Mouse (Mus musculus): ENCODE data around the gene Smarcd3.

The Smarcd3 gene

DNA sequence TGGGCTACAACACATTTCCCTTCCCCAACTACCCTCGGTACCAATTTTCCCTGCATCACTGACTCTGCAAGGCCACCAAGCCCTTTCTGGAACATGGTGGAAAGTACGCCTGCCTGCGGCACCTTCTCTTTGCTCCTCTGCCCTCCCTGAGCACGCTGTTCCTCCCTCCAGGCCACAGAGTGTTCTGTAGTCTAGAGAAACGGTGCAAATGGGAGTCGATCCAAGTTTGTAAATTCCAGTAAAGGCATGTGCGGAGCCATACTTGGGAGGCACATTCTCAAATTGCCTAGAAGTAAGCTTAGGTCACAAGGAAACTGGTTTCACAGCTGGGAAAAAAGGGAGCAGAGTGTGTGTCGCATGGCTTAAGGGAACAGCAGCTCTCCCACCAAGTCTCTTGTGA lies 4.1 kb downstream of the Smarcd3 start:
- no peak for DNase-seq (ENCODE audit: low read depth)

DNA sequence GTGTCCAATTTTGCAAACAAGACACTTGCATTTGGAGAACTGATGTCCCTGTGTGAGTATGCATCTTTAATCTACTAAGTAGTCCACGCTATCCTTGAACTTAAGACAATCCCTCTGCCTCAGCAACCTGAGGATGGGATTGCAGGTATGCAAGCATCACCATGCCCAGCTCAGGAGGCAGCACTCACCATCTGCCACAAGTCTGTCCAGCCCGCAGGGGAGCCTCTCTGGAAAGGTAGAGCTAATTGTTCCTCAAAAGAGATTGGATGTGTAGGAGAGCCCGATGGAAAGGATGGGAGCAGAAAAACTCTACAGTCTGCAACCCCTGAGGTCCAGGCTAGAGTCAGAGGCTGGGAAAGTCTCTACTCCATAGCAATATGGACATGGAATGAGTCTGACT lies 5.3 kb downstream of the Smarcd3 start:
- DNase-seq (ENCODE audit: low read depth) = no peak

DNA sequence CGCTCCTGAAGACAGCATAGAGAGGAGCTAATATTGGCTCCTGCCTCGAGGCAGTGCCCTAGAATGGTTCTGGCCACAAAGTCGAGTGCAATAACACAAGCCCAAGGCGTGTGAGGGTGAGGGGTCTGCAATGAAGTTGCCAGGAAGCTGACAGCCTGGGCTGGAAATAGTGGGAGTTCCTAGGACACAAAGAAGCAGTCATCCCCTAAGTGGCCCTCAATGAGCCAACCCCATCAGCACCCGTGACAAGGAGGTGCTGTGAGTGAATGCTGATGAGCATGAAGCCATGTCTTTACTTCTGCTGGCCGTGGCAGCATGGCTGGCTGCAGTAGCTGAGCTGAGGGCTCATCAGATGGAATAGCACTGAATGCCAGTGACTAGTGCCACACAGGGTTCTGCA lies 9.1 kb downstream of the Smarcd3 start:
- DNase-seq (ENCODE audit: low read depth) = no peak

DNA sequence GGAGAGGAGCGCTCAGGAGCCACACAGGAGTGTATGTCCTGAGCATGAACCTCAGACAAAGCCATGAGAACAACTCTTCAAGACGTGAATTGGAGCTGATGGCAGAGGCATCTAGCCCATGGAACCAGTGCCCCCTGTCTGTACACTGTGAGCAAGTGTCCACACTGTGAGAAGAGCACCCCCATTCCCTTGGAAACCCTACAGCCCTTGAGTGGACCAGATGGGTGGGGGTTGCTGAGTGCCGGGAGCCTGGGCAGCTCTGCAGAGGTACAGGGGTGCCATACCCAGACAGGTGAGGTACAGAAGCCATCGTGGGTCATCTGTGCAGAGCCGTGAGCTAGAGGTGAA lies 11.9 kb downstream of the Smarcd3 start:
- DNase-seq (ENCODE audit: low read depth) = no peak

DNA sequence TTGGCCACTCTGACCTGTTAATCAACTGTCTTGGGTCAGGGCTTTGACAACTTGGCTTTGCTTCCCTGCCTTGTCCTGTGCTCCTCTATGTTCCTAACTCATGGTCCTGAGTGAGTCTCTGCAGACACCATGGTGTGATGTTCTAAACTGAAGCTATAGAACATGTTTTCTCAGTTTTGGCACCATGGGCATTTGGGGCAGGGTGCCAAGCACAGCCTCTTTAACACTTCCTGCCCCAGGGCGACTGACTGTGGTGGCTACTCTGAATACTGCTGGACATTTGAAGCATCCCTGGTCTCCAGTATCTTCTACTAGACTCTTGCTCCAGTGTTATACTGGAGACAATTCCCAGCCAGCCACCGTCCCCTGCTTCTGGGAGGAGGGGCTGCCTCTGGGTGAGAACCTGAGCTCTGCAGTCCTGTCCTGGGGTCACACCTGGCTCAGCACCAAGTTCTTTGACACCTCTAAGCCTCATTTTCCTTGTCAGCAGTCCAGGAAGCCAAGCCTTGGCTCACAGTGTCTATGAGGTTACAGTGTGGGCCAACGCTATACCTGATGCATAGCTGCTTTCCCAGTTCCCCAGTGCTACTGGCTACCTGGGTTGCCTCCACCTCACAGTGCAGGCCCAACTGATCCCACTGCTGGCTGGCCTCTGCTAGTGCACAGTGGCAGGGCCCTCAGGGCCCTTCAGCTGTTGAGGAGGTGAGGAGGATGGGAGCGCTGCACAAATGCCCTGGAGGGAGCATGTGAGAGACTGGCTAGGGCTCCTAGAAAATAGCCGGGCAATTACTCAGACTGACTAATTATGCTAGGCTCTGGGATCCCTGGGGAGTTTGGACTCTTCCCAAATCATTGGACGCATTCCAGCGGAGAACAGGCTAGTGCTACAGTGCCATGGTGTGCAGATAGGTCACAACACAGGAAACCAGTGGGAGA lies 12.6 kb downstream of the Smarcd3 start:
- no peak for DNase-seq (ENCODE audit: low read depth)

DNA sequence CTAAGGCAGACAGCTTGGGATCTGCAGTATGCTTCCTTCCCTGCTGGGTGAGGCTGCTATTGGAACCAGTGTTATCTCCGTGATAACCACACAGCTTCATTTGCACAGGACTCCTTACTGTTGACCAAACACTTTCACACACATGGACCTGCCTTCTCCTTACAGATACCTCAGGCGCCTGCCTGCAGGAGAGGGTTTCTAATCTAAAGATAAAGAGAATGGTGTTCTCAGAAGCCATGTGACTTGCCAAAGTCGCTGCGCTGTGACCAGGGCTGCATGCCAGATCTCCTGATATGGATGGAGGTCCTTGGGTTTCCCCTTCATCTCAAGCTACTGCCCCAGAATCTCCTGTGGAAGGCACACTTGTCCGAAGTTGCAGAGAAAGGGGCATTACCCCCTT lies 14.8 kb downstream of the Smarcd3 start:
- no peak for DNase-seq (ENCODE audit: low read depth)

DNA sequence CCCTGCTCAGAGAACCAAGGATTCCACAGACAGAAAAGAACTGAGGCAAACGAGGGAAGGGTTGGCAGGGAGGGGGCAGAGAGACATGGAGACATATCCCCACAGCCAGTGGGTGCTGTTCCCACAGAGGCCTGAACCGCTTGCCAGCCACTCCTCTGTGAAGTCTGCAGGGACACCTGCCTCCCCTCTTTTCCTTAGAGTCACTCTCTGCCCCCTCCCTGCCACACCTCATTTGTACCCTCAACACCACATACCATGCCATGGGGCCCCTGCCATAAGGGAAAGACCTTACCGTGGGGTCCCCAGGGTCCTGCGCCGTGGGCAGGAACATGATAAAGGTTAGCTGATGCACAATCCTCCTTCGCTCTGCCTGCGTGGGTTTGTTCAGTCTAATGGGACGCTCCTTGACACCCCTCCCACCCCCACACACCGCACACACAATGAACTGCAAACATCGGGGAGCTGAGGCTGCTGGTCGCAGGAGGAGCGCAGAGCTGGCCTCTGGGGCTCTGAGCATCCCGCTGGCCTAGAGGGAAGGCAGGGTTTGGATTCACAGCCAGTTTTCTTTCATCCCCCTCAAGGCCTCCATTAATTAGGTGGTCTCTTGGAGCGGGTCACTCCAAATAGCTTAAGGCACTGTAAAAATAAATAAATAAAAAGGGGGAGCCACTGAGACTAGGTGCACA lies 18.1 kb downstream of the Smarcd3 start:
- no peak for DNase-seq (ENCODE audit: low read depth)

DNA sequence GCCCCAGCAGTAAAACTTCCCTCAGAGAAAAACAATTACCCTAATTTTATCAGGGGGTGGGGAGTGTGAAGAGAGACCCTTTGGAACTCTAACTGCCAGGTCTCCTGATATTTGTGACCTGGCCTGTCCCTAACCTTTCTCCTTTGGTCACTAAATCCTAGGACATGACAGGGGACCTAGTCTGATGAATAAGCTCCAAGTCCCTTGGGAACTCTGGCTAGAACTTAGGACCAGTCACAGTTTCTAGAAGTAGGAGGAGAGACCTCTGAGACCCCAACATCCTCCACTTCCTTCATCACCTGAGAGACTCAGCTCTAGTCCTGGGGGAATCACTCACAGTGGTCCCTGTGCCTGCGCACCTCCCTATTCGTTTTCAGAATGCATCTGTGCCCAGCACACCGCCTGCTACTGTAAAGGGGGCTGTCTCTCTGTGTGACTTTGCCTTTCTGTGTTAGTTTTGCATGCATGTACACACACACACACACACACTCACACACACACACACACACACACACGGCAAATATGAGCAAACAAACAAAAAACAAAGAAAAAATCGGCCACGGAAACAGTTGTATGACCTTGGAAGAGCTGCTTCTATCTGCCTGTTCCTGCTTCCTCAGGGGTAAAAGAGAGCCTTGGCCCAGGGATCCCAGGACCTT lies 18.8 kb downstream of the Smarcd3 start:
- no peak for DNase-seq (ENCODE audit: low read depth)

DNA sequence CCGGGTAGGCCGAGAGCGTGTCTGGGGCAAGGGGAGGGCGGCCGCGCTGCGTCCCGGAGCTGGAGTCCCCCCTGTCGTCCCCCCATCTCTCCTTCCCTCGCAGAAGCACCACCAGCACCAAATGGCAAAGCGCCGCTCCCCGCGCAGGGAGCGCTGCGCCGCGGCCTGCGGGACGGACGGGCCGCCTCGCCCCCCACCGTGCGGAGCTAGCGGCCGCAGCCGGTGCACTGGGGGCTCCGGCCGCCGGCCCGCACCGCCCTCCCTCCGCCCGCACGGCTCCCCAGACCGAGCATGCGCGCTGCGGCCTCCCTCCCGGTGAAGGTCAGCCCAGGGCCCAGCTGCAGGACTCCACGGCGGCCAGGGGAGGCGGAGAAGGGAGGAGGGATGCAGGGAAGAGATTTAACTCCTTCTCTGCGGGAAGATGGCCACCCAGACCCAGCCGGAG lies 19.5 kb downstream of the Smarcd3 start:
- DNase-seq (ENCODE audit: low read depth) = no peak

DNA sequence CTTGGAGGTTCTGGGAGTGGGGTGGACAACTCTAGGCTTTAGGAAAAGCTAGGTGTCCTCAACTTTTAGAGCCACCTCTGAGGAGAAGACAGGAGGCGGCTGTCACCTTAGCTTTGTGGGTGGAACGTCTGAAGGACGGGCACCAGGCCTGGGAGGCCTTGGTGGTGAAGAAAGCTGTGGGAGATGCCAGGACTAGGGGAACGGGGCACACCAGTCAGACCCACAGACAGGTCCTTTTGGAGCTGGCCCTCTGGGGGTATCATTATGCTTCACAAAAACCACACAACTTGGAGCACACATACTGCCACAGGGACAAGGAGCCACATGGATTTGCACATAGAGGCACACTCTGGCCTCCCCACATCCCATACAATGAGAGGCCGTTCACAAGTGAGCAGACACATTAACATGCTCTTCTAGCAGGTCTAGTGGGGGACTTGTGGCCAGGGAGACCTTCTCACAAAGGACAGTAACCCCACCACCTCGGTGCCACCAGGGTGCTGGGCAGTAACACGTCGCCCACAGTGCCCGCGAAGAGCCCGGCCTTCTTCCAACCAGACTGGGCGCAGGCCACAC lies 20.0 kb downstream of the Smarcd3 start:
- no peak for DNase-seq (ENCODE audit: low read depth)

DNA sequence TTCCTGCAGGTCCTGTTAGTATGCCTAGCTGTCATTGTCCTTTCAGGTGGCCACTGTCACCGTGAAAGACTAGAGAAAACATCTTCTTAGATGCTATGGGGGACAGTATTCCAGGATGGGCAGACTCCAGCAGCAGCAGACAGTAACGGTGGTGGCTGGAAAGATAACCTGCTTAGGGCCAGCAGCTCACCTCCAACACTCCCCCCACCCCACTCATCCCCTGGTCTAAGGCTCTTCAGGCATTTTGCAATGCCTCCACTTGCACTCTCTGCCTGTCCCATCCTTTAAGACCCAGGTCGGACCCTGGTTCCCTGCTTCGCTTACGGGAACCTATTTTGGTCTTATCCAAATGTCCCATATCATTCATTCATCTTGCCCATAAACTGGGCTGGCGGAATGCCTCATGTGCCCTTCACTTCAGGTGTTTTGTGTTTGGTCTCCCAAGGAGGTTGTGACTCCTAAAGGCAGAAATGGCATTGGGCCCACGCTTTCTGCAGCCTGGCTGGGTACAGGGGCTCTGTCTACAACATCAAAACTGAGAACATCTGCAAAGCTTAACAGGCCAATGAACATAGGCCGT lies 20.7 kb downstream of the Smarcd3 start:
- DNase-seq (ENCODE audit: low read depth) = no peak

DNA sequence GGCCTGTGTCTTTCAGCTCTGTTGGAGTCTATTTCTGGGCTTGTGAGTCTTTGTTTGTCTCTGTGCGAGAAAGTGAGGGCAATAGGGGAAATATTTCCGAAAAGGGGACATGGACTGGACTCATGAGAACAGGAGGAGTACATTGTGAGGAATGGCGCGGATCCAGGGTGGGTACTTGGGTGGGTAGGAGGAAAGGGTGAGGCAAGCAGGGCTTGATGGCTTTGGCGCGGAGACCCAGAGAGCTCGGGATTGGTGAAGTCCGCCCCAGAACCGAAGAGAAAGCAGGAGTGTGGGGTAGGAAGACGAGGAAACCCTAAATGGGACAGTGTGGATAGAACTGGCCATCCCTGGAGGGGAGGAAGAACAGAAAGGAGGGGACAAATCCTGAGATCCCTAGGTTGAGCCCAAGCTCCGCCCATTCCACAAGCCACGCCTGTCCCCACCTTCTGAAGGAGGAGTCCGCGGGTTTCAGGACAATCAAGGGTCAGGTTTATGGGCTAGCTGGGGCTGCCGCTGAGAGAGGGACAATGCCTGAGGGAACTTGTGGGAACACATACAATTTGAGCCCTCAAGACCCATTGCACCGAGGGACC lies 21.4 kb downstream of the Smarcd3 start:
- DNase-seq (ENCODE audit: low read depth) = no peak

DNA sequence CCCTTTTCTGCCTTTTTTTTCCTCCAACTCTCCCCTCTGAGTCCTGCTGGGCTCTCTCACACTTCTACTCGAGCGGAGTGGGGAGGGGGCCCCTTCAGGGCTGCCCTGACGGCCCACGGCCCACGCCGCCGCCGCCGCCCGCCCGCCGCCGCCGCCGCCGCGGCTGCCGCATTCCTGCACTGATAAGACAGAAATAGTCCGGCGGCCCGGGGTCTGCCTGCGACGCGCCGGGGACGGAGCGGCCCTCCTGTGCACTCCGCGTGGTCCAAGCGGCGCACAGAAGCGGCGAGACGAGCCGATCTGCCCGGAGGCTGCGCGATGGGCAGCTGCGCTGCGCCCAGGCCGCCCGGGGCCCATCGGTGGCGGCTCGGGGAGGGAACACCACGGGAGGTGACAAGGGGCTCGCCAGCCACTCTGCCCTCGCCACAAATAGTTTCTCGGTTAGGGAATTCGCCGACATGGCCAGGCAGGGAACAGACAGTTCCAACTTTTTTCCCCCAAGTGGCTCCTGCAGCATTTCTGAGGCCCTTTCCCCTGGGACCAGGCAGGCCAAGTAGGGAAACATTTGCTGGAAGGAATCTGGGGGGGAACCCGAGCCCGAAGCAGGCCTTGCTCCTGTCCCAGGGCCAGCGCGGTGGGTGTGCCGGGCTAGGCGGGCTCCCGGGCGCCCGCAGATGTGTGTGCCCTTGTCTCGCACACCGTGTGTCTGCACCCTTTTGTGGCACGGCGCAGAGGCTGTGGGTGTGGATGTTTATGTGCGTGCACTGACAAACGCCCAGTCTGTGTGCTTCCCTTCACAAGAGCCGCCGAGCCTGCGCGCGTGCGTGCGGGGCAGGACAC lies 22.1 kb downstream of the Smarcd3 start:
- no peak for DNase-seq (ENCODE audit: low read depth)

DNA sequence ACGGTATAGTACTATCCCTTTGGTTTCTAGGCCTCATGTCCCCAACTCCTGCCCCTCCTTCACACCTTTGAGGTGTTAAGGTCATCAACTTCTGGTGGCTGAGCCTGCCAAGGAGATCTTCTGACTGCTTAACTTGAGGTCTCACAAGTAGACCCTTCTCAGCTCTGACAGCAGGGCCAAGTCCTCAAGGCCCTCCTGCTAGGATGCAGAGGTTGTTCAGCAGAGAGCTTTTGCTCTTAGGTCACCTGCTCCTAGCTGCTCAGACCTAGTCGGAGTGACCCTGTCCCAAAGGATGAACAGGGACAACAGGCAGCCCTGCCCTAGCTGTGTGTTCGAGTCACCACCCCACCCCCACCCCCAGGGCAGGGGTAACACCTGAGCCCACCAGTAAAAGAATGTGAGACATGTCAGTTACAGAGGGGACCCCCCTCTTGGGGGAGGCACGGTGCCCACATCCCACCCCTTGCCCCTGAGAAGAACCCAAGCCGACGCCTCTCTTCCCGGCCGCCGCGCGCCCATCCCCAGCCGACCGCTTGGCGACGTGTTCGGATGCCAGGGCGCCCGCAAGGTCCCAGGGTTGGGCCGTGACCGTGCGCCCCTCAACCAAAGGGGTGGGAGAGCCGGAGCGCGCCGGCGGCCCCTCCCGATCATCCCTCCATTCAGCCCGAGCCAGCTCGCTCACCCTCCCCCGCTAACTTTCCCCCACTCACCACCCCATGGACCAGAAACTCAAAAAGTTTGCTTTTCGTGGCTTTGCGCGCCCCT lies 23.0 kb downstream of the Smarcd3 start:
- DNase-seq (ENCODE audit: low read depth) = no peak

DNA sequence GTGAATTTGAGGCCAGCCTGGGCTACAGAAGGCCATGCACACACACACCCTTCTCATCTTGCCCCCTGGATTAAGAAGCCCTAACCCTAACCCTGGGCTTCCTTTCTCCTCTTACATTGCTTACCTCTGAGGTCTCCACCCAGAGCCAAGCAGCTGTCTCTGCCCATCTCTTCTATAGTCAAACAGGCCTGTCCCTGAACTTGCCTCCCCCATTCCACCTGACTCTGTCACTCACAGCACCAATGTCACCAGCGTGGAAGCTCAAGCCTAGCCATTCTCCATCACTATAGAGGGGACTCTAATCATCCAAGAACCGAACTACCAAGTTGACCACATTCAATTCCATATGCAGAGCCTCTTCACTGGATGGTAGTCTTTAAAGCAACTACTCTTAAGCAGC lies 24.0 kb downstream of the Smarcd3 start:
- DNase-seq (ENCODE audit: low read depth) = no peak

DNA sequence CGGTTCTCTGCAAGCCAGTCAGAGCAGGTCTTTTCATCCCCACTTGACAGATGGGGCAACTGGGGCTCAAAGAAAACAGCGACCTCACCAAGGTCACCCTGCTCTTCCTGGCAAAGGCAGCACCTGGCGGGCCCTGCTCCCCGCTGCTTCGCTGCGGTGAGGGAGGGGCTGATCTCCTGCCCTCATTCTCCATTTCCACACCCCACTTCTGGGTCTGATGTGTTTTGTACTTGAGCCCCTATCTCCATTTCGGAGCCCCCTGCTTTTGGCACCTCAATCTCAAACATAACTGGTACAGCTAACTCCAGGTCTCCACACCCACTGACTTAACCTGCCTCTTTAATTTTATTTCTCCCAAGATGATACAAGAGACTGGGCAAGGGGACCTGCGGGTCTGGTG lies 25.1 kb downstream of the Smarcd3 start:
- DNase-seq (ENCODE audit: low read depth) = no peak

DNA sequence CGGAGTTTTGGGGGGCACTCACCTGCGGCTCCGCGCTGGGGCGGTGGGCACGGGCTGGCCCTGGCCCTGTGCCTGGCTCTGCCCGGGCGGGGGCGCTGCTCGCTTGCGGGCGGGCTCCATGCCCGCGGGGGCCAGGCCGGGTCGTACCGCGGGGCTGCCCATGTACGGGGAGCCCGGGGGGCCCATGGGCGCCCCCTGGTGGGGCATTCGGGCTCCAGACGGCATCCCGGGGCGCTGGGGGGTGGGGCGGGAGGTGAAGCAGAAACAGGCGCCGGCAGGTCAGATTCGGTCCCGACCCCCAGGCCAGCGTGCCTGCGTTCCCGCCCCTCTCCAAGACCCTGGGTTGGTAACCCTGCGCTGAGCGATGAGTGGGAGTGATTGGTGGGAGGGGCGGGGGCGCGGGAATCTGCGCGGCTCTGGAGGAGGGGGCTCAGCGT lies 25.6 kb downstream of the Smarcd3 start:
- DNase-seq (ENCODE audit: low read depth) = no peak

DNA sequence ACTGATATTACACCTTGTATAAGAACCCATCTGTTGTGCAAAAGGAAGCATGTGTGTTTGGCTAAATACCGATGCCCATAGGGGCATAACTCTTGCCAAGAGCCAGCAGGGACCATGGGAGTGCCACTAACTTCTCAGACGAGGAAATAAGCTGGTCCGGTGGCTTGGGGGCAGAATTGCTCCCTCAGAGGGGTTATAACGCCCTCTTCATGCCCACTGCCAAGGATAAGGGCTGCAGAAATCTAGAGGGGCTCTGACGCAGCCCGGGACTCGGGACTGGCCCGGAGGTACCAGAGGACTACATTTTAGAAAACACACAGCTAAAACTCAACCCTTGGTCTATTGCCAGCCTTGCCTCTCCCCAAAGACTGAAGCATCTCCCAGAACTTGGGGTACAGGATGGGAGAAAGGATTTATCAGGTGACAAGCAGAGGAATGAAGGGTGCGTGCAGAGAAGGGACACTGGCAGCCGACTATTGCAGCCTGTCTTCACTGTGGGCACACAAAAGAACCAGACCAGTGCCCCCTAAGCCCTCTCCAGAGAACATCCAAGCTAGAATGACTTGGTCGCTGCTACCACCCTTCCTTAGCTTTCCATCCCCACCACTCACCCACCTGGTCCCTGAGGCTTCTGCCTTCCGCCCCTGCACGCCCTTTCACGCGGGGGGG lies 26.2 kb downstream of the Smarcd3 start:
- no peak for DNase-seq (ENCODE audit: low read depth)

DNA sequence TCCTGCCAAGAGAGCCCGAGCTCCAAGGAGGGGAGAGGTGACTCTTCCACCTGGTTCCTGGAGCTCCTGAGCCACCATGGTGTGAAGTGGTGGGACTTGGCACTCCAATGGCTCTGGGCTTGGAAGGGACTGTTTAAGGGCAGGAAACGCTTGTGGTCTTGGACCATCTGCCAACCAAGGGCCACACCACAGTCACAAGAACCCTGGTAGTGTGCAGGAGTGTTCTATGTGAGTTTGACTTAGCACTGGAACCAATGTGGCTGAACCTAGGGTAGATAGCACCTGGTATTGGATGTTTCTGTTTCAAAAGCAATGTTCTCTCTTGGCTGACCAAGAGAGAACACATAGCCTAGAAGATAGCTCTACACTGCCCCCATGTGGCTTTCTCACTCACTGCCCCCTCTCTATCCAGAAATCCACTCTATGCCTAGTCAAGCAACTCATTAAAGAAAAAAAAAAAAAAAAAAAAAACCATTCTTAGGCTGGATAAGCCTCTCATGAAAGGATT lies 26.9 kb downstream of the Smarcd3 start:
- peak; percentile 80 for DNase-seq (ENCODE audit: low read depth)

All from fibroblast of lung, adult 2 months (primary cell).